Comparison of ENCODE assay signal across 9 mouse cellular contexts in genomic region chr16:87661024-87661471, GRCm38 (mm10). TPM values are rescaled to one million over a fixed set of nuclear protein-coding genes. Genes with fewer than 3 reads are reported as not detected.
DNase-seq lines count a peak whose midpoint lies in the region; ATAC-seq lines count a peak whose summit lies in the region.
"Had no signal": no experiment of that assay in that cellular context is flagged by ENCODE, and none has a peak within 500 bp of the region (broad histone marks: within the 10 kb centered on the region; RNA-seq: fewer than 3 reads in every experiment).

No protein-coding gene starts in this region.

- no peak overlapping the region for H3K9ac ChIP-seq in intestine, embryonic 15.5 days

- peak overlapping the region; percentile 59; the same call in 1 of the 2 replicates for H3K27ac ChIP-seq in intestine, embryonic 15.5 days

- WGBS in intestine, embryonic 15.5 days, result 43% methylated on average over 12 of the region's 12 CpGs

- H3K4me1 ChIP-seq in intestine, embryonic 15.5 days (replicated peaks), result no peaks in the 10 kb centered on the region

- H3K9me3 ChIP-seq in intestine, embryonic 15.5 days, result no peaks in the 10 kb centered on the region

- peak; percentile 81 for DNase-seq in layer of hippocampus, adult 9-11 months
- DNase-seq in layer of hippocampus, postnatal 36 days, result no peak
- peak; percentile 69 to 77 for DNase-seq in lung, adult 18-20 months
- peak; percentile 52 for DNase-seq in thymus, postnatal 0 days (ENCODE audit: low spot score)
- DNase-seq in urinary bladder, postnatal 4 days (ENCODE audit: low spot score in 2 of 2), result no peak
- DNase-seq in urinary bladder, postnatal 10 days (ENCODE audit: low spot score), result no peak

- peak overlapping the region; percentile 38 for H3K4me2 ChIP-seq in intestine, embryonic 15.5 days (replicated peaks)

- peak; percentile 75 for ATAC-seq in common myeloid progenitor, adult 5-6 weeks (replicated peaks; ENCODE audit: low read depth, poor library complexity, severe bottlenecking)
- ATAC-seq in intestine, embryonic 15.5 days, result peak; percentile 59
- ATAC-seq: Patski had no signal

- no peaks in the 10 kb centered on the region for H3K27me3 ChIP-seq in intestine, embryonic 15.5 days (replicated peaks)
- H3K27me3 ChIP-seq: Patski had no signal

- H3K36me3 ChIP-seq in intestine, embryonic 15.5 days, result no peaks in the 10 kb centered on the region

- H3K4me3 ChIP-seq in intestine, embryonic 15.5 days (replicated peaks), result no peak overlapping the region

RNA-seq across cellular contexts. Expression of gene Bach1, which starts 37.7 kb away (rescaled TPM):
- total RNA-seq in layer of hippocampus, postnatal 36 days (2021), result 10 to 100 TPM; 11.7 to 12.7 TPM
- total RNA-seq in common myeloid progenitor, adult 5-6 weeks (2017), result 29.2 and 33.9 TPM in 2 replicates
- polyA plus RNA-seq in intestine, embryonic 15.5 days (2015; fragmentation: Nextera tagmentation; extraction: Ambion mirVana), result 17.4 and 19.7 TPM in 2 replicates
- polyA plus RNA-seq in thymus, postnatal 0 days (2015; fragmentation: Nextera tagmentation; extraction: Ambion mirVana), result 24.1 and 26.0 TPM in 2 replicates

Comparison
In these comparisons a context has a peak if more than half of its experiments do, and no peak if none do; other contexts are left out.
1. DNase-seq: peak in layer of hippocampus, adult 9-11 months (single experiment), lung, adult 18-20 months (2 of 2) and thymus, postnatal 0 days (single experiment); none in layer of hippocampus, postnatal 36 days (0 of 2), urinary bladder, postnatal 4 days (0 of 2) and urinary bladder, postnatal 10 days (single experiment).